Mouse (Mus musculus): ENCODE measurements around the gene Erf.

The Erf gene

DNA sequence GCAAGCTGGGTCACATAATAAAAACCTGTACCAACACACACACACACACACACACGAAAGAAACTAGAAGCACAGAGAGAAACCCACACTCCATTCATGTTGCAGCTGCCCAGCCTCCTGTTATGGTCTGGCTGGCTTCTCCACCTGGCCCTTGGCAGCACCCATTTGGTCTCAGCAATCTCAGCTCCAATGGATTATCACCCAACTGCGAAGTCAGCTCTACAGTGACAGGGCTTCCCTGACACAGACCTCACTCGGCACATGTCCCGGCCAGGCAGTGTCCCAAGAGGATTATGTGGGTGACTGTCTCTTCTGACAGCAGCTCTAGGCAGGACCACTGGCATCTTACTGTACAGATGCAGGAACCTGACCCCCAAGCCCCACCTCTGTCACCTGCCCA, 40.1 kb downstream of the Erf start:
- DNase-seq (ENCODE audit: low read depth, low spot score) = no peak

DNA sequence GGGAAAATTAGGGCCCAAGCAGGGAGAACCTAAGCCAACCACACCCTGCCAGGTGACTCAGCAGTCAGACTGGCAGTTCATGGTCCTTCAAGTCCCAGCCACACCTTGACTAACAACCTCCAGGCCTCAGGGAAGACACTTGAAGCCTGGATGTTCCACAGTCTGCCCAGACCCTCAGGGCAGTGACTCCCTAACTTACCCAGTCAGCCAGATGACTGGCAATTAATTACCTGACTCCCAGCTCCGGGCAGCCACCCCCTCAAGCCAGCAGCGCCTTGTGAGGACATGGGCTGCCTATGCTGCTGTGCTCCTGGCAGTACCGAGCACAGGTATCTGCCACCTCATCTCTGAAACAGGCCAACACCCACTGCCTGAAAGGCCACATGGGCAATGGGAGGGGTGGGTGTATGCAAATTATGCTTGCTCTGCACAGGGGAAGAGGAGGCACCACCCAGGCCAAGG, 41.4 kb downstream of the Erf start:
- DNase-seq (ENCODE audit: low read depth, low spot score) = no peak

DNA sequence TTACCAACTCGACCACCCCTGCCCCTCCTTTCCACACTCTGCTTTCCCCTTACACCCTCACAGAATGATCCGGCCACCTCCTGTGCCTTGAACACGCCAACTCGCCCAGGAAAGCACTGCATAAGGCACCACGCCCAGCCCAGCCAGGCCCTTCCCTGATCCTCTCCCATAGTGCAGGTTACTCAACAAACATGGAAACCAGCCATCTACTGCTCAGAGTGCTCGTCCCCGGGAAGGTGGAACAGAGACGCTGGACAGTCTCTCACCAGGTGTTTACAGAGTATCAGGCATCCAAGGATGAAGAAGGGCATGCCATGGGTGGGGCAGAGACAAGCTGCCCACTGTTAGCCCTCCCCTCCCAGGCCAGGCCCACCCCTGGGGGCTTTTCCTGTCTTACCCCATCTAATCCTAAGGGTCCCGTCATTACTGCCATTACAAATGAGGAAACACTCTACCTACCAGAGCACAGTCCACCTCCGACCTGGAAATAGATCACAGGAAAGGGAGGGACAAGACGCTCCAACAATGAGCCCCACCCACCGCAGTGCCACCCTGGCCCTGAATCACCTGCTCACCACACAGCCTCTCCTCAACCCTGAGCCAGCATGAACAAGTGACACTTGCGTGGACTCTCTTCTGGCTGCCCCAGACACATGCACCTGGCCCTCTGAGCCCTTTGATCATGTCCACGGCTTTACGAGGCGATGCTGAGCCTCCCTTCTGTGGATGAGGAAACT, 44.3 kb downstream of the Erf start:
- DNase-seq (ENCODE audit: low read depth, low spot score) = no peak

DNA sequence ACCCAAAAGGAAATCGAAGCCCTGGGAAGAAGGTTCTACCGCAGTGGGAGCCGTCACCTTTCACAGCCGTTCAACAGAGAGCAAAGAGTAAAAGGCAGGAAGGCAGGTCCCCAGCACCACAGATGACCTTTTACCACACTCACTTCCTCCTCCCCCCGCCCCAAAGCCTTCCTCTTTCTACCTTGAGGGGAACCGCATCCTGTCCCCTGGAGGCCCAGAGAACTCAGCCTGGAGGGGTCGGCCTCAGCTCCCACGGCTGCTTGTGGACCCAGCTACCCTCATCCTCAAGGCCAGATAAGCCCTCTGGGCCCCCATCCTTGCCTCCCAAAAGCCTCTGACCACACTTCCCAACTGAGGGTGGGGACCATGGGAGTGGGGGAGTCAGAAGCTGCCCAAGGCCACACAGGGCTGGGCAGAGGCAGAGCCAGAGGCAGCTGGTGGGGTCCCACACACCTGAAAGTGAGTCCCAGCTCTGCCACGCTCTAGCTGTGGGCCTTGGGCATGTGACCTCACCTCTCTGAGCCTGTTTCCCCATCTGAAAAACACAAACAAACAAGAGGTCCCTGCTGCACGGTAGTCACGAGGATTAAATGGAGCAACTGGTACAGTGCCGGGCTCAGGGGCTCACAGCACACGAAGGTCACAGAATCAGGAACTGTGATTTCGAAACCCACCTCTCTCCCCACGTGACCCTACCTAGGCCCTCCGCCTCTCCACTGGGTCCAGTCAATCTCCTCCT, 45.0 kb downstream of the Erf start:
- DNase-seq (ENCODE audit: low read depth, low spot score) = no peak

DNA sequence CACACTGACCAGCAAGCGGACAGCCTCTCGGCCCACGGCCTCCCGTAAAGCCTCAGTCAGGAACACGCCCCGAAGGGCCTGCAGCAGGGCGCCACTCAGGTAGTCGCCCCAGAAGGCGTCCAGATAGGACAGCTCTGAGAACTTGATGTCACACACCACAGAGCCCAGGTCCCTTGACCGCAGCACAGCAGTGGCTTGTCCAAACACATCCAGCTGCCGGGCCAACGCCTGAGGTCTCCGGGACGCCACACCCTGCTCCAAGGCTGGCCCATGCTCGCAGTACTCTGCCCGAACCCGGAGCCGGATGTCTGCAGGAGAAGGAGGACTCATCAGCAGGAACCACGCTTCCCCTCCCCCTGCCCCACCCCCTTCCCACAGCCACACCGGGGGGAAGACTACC, 46.9 kb downstream of the Erf start:
- DNase-seq (ENCODE audit: low read depth, low spot score) = no peak

DNA sequence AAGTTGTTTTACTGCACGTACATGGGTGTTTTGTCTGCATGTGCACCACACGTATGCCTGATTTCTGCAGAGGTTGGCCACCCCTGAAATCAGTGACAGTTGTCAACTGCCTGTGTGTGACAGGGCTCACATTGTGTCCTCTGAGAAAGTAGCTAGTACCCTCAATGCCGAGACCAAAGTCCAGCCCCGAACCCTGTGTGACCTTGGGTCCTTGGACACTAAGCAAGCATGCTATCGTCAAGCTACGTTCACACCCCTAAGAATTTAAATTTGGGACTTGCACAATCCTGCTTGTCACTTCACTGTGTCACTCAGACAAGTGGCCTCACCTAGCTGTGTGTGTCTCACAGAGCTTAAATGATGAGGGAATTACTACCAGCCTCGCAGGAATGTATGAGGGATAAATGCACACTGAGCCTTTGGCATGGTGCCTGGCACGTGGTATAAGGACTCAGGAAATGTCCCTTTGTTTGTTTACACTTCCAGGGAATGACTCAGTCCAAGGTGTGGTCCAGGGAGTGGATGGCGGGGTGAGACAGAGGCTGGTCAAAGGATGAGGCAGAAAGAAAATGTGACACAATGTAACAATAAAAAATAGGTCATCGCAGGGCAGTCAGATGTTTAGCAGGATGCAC, 53.1 kb downstream of the Erf start:
- no peak for DNase-seq (ENCODE audit: low read depth, low spot score)

DNA sequence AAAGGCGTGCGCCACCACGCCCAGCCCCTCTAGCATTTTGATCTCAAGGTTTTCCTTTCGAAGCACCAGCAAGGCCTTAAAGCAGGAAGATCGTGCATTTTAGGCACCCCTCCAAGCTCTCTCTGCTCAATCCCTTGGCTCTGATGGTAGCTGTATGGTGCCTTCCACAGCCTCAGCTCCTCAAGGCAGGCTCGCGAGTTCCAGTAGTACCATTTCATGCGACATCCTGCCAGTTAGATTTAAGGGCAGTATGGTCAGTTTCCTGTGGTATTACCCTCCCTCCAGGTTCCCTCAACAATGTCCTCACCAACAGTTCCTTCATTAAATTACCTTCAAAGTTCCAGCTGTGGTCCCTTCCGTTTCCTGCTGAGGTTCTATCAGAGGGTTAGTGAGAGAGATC, 54.5 kb downstream of the Erf start:
- DNase-seq (ENCODE audit: low read depth, low spot score) = no peak

DNA sequence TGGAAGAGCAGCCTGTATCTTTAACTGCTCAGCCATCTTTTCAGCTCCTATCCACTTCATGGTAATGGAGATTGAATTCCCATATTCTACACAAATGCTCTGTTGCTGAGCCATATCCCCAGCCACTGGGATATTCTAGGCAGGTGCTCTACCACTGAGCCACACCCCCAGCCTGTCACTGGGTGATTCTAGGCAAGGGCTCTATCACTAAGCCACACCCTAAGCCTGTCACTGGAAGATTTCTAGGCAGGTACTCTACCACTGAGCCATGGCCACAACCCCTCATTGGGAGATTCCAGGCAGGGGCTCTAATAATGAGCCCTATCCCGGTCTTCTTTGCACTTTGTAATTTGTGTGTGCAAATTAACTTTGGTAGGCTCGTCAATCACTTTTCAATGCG, 55.4 kb downstream of the Erf start:
- DNase-seq (ENCODE audit: low read depth, low spot score) = no peak
